Mouse (Mus musculus): ENCODE data around the gene Tmie. TPM values are rescaled to one million over a fixed set of nuclear protein-coding genes. Genes with fewer than 3 reads are reported as not detected.
A peak's percentile ranks its signal among the peaks of the same experiment; 100 is the strongest.

Tmie gene
- total RNA-seq, 1 experiment: 0.67 TPM

GRCm38 (mm10) chr9:110899451-110900008, 19.6 kb upstream of the Tmie start:
- peaks cover 0 to 8% of the 10 kb centered on the region in 2 experiments; a peak in 1 of 4 replicates for H3K4me1 ChIP-seq (ENCODE audit: control insufficient read depth in 2 of 2, insufficient read depth in 2 of 2, low read length in 2 of 2, poor library complexity in 1 of 2)
- in situ Hi-C loops (cut with MboI; ENCODE audit: low sequenced_read_pairs in 2 of 2, unreplicated experiment in 2 of 2): no loop called here
- H3K27ac ChIP-seq (ENCODE audit: insufficient read depth, low read depth, low read length, poor library complexity, severe bottlenecking): no peak overlapping the region
- H3K36me3 ChIP-seq (ENCODE audit: control insufficient read depth, insufficient read depth, low read length, poor library complexity, severe bottlenecking): peaks cover 18% of the 10 kb centered on the region; the same call in 1 of the 2 replicates
- no peak overlapping the region for H3K9ac ChIP-seq (ENCODE audit: insufficient read depth, low read depth, low read length, poor library complexity, severe bottlenecking)
- no peaks in the 10 kb centered on the region for H3K9me3 ChIP-seq (ENCODE audit: control insufficient read depth, insufficient read depth, low read depth, low read length)
- TF ChIP-seq HCFC1 (IDR thresholded peaks at IDR 0.05; ENCODE audit: borderline replicate concordance, insufficient read depth, low read length) (no peak), ZC3H11A (IDR thresholded peaks at IDR 0.05; ENCODE audit: borderline replicate concordance, low read depth, low read length) (no peak), CHD2 (IDR thresholded peaks at IDR 0.05; ENCODE audit: low read depth, low read length) (no peak), MAFK (IDR thresholded peaks at IDR 0.05; ENCODE audit: insufficient read depth, low read depth, low read length) (no peak), ZNF384 (IDR thresholded peaks at IDR 0.05; ENCODE audit: low read depth, low read length) (no peak)
- no peak overlapping the region for H3K4me3 ChIP-seq (ENCODE audit: insufficient read depth in 1 of 2, low read depth in 1 of 2, low read length in 2 of 2, poor library complexity in 1 of 2, severe bottlenecking in 1 of 2)
- no peak for DNase-seq (ENCODE audit: low read depth, low spot score)

- Histone ChIP-seq H3K9me3 (ENCODE audit: control insufficient read depth, insufficient read depth, low read depth, low read length) (no peaks in the 10 kb centered on the region), H3K27ac (ENCODE audit: insufficient read depth, low read depth, low read length, poor library complexity, severe bottlenecking) (peak overlapping the region; percentile 44; the same call in 1 of the 2 replicates), H3K9ac (ENCODE audit: insufficient read depth, low read depth, low read length, poor library complexity, severe bottlenecking) (no peak overlapping the region), H3K4me3 (ENCODE audit: insufficient read depth in 1 of 2, low read depth in 1 of 2, low read length in 2 of 2, poor library complexity in 1 of 2, severe bottlenecking in 1 of 2) (peak overlapping the region in 1 of 2 experiments; percentile 2; a peak in 2 of 4 replicates), H3K36me3 (ENCODE audit: control insufficient read depth, insufficient read depth, low read length, poor library complexity, severe bottlenecking) (peaks cover 23% of the 10 kb centered on the region; the same call in 1 of the 2 replicates), H3K4me1 (ENCODE audit: control insufficient read depth in 2 of 2, insufficient read depth in 2 of 2, low read length in 2 of 2, poor library complexity in 1 of 2) (peaks cover 0 to 8% of the 10 kb centered on the region in 2 experiments; a peak in 1 of 4 replicates)
- in situ Hi-C loops (cut with MboI; ENCODE audit: low sequenced_read_pairs in 2 of 2, unreplicated experiment in 2 of 2): no loop called here
- peak; percentile 63 for DNase-seq (ENCODE audit: low read depth, low spot score)
- TF ChIP-seq ZNF384 (IDR thresholded peaks at IDR 0.05; ENCODE audit: low read depth, low read length) (no peak), HCFC1 (IDR thresholded peaks at IDR 0.05; ENCODE audit: borderline replicate concordance, insufficient read depth, low read length) (no peak), MAFK (IDR thresholded peaks at IDR 0.05; ENCODE audit: insufficient read depth, low read depth, low read length) (no peak), CHD2 (IDR thresholded peaks at IDR 0.05; ENCODE audit: low read depth, low read length) (no peak), ZC3H11A (IDR thresholded peaks at IDR 0.05; ENCODE audit: borderline replicate concordance, low read depth, low read length) (no peak)
These were observed 16.7 kb upstream of the Tmie start for GRCm38 (mm10) chr9:110896595-110896994.

- H3K4me3 ChIP-seq (ENCODE audit: insufficient read depth in 1 of 2, low read depth in 1 of 2, low read length in 2 of 2, poor library complexity in 1 of 2, severe bottlenecking in 1 of 2): peak overlapping the region in 1 of 2 experiments; percentile 2; a peak in 1 of 4 replicates
- peaks cover 0 to 8% of the 10 kb centered on the region in 2 experiments; a peak in 1 of 4 replicates for H3K4me1 ChIP-seq (ENCODE audit: control insufficient read depth in 2 of 2, insufficient read depth in 2 of 2, low read length in 2 of 2, poor library complexity in 1 of 2)
- H3K27ac ChIP-seq (ENCODE audit: insufficient read depth, low read depth, low read length, poor library complexity, severe bottlenecking): peak overlapping the region; percentile 44; the same call in 1 of the 2 replicates
- TF ChIP-seq ZNF384 (IDR thresholded peaks at IDR 0.05; ENCODE audit: low read depth, low read length) (no peak), HCFC1 (IDR thresholded peaks at IDR 0.05; ENCODE audit: borderline replicate concordance, insufficient read depth, low read length) (no peak), CHD2 (IDR thresholded peaks at IDR 0.05; ENCODE audit: low read depth, low read length) (no peak), ZC3H11A (IDR thresholded peaks at IDR 0.05; ENCODE audit: borderline replicate concordance, low read depth, low read length) (no peak)
- DNase-seq (ENCODE audit: low read depth, low spot score): no peak
- H3K9ac ChIP-seq (ENCODE audit: insufficient read depth, low read depth, low read length, poor library complexity, severe bottlenecking): no peak overlapping the region
- H3K9me3 ChIP-seq (ENCODE audit: control insufficient read depth, insufficient read depth, low read depth, low read length): no peaks in the 10 kb centered on the region
- in situ Hi-C loops (cut with MboI; ENCODE audit: low sequenced_read_pairs in 2 of 2, unreplicated experiment in 2 of 2): no loop called here
- H3K36me3 ChIP-seq (ENCODE audit: control insufficient read depth, insufficient read depth, low read length, poor library complexity, severe bottlenecking): peaks cover 26% of the 10 kb centered on the region; the same call in 1 of the 2 replicates
These were observed 16.1 kb upstream of the Tmie start for GRCm38 (mm10) chr9:110895994-110896393.

- Histone ChIP-seq H3K9ac (ENCODE audit: insufficient read depth, low read depth, low read length, poor library complexity, severe bottlenecking) (no peak overlapping the region), H3K4me3 (ENCODE audit: insufficient read depth in 1 of 2, low read depth in 1 of 2, low read length in 2 of 2, poor library complexity in 1 of 2, severe bottlenecking in 1 of 2) (no peak overlapping the region), H3K9me3 (ENCODE audit: control insufficient read depth, insufficient read depth, low read depth, low read length) (no peaks in the 10 kb centered on the region), H3K36me3 (ENCODE audit: control insufficient read depth, insufficient read depth, low read length, poor library complexity, severe bottlenecking) (peaks cover 31% of the 10 kb centered on the region; the same call in 1 of the 2 replicates), H3K27ac (ENCODE audit: insufficient read depth, low read depth, low read length, poor library complexity, severe bottlenecking) (no peak overlapping the region), H3K4me1 (ENCODE audit: control insufficient read depth in 2 of 2, insufficient read depth in 2 of 2, low read length in 2 of 2, poor library complexity in 1 of 2) (peaks cover 0 to 8% of the 10 kb centered on the region in 2 experiments; a peak in 1 of 4 replicates)
- in situ Hi-C loops (cut with MboI; ENCODE audit: low sequenced_read_pairs in 2 of 2, unreplicated experiment in 2 of 2): no loop called here
- no peak for DNase-seq (ENCODE audit: low read depth, low spot score)
- TF ChIP-seq ZC3H11A (IDR thresholded peaks at IDR 0.05; ENCODE audit: borderline replicate concordance, low read depth, low read length) (no peak), MAFK (IDR thresholded peaks at IDR 0.05; ENCODE audit: insufficient read depth, low read depth, low read length) (no peak), HCFC1 (IDR thresholded peaks at IDR 0.05; ENCODE audit: borderline replicate concordance, insufficient read depth, low read length) (no peak), CHD2 (IDR thresholded peaks at IDR 0.05; ENCODE audit: low read depth, low read length) (no peak), ZNF384 (IDR thresholded peaks at IDR 0.05; ENCODE audit: low read depth, low read length) (no peak)
These were observed 15.6 kb upstream of the Tmie start for GRCm38 (mm10) chr9:110895507-110895906.
